Mouse (Mus musculus): ENCODE results near the gene Polr1a.
"Not testable (repeated sequence)": the region's sequence is repeated elsewhere in the genome, so short reads cannot be mapped to it uniquely, and the experiment has no call there.

Polr1a gene

GRCm38 (mm10) chr6:71908481-71909381, at the start of gene Polr1a, which contains the start of gene Ptcd3:
Gene Polr1a, plus strand, starts transcription at chr6:71909053.
Gene Ptcd3, minus strand, starts transcription at chr6:71908750.
- DNase-seq (ENCODE audit: extremely low spot score, low spot score) = peak; percentile 94

GRCm38 (mm10) chr6:71867751-71868150, 41.1 kb upstream of the Polr1a start:
- DNase-seq (ENCODE audit: extremely low spot score, low spot score) = no peak

GRCm38 (mm10) chr6:71868809-71869208, 40.0 kb upstream of the Polr1a start:
- no peak for DNase-seq (ENCODE audit: extremely low spot score, low spot score)

- DNase-seq (ENCODE audit: extremely low spot score, low spot score) = no peak
Observed at GRCm38 (mm10) chr6:71871396-71871795, 37.5 kb upstream of the Polr1a start.

GRCm38 (mm10) chr6:71877965-71878760, 30.7 kb upstream of the Polr1a start:
- no peak for DNase-seq (ENCODE audit: extremely low spot score, low spot score)

GRCm38 (mm10) chr6:71893263-71893662, 15.6 kb upstream of the Polr1a start:
- no peak for DNase-seq (ENCODE audit: extremely low spot score, low spot score)

- no peak for DNase-seq (ENCODE audit: extremely low spot score, low spot score)
Observed at GRCm38 (mm10) chr6:71907702-71908235, 1.1 kb upstream of the Polr1a start.

- no peak for DNase-seq (ENCODE audit: extremely low spot score, low spot score)
Observed at GRCm38 (mm10) chr6:71909384-71909783, 531 bp downstream of the Polr1a start.

- DNase-seq (ENCODE audit: extremely low spot score, low spot score) = no peak
Observed at GRCm38 (mm10) chr6:71909840-71910239, 987 bp downstream of the Polr1a start.

- no peak for DNase-seq (ENCODE audit: extremely low spot score, low spot score)
Observed at GRCm38 (mm10) chr6:71911686-71912450, 3.0 kb downstream of the Polr1a start.

- DNase-seq (ENCODE audit: extremely low spot score, low spot score) = no peak
Observed at GRCm38 (mm10) chr6:71920752-71921151, 11.9 kb downstream of the Polr1a start.

- DNase-seq (ENCODE audit: extremely low spot score, low spot score) = not testable (repeated sequence)
Observed at GRCm38 (mm10) chr6:71925233-71925632, 16.4 kb downstream of the Polr1a start.

GRCm38 (mm10) chr6:71927911-71928310, 19.1 kb downstream of the Polr1a start:
- peak; percentile 31 for DNase-seq (ENCODE audit: extremely low spot score, low spot score)

- DNase-seq (ENCODE audit: extremely low spot score, low spot score) = no peak
Observed at GRCm38 (mm10) chr6:71930053-71930452, 21.2 kb downstream of the Polr1a start.

- DNase-seq (ENCODE audit: extremely low spot score, low spot score) = no peak
Observed at GRCm38 (mm10) chr6:71930830-71931437, 22.1 kb downstream of the Polr1a start.

GRCm38 (mm10) chr6:71932347-71932746, 23.5 kb downstream of the Polr1a start:
- DNase-seq (ENCODE audit: extremely low spot score, low spot score) = no peak

- no peak for DNase-seq (ENCODE audit: extremely low spot score, low spot score)
Observed at GRCm38 (mm10) chr6:71934081-71934556, 25.3 kb downstream of the Polr1a start.

GRCm38 (mm10) chr6:71935737-71936136, 26.9 kb downstream of the Polr1a start:
- no peak for DNase-seq (ENCODE audit: extremely low spot score, low spot score)

GRCm38 (mm10) chr6:71940912-71941311, 32.1 kb downstream of the Polr1a start:
- no peak for DNase-seq (ENCODE audit: extremely low spot score, low spot score)

GRCm38 (mm10) chr6:71945101-71945500, 36.2 kb downstream of the Polr1a start:
- DNase-seq (ENCODE audit: extremely low spot score, low spot score) = no peak

GRCm38 (mm10) chr6:71946121-71946520, 37.3 kb downstream of the Polr1a start:
- no peak for DNase-seq (ENCODE audit: extremely low spot score, low spot score)
